Mouse (Mus musculus) cerebellum, adult 9-11 months (tissue): ENCODE data around the gene Rnft1.
A peak's percentile ranks its signal among the peaks of the same experiment; 100 is the strongest.
"Not testable (repeated sequence)": the region's sequence is repeated elsewhere in the genome, so short reads cannot be mapped to it uniquely, and the experiment has no call there.

Source experiments
- DNase-seq: peaks from one replicate; pipeline ENCODE4 v3.0.0; 2022

Gene Rnft1

GRCm38 (mm10) chr11:86484101-86484868 is at the start of gene Rnft1:
TSS of gene Rnft1 (plus strand) at chr11:86484657.
- peak; percentile 99 for DNase-seq

- DNase-seq: peak; percentile 15
These were observed 47.6 kb upstream of the Rnft1 start for GRCm38 (mm10) chr11:86436843-86437242.

- no peak for DNase-seq
These were observed 46.2 kb upstream of the Rnft1 start for GRCm38 (mm10) chr11:86438261-86438660.

GRCm38 (mm10) chr11:86440791-86441190 is 43.7 kb upstream of the Rnft1 start:
- no peak for DNase-seq

- no peak for DNase-seq
These were observed 30.5 kb upstream of the Rnft1 start for GRCm38 (mm10) chr11:86453991-86454390.

- DNase-seq: no peak
These were observed 26.9 kb upstream of the Rnft1 start for GRCm38 (mm10) chr11:86457545-86457944.

- no peak for DNase-seq
These were observed 25.6 kb upstream of the Rnft1 start for GRCm38 (mm10) chr11:86458866-86459265.

- no peak for DNase-seq
These were observed 21.9 kb upstream of the Rnft1 start for GRCm38 (mm10) chr11:86462579-86462978.

GRCm38 (mm10) chr11:86464275-86464674 is 20.2 kb upstream of the Rnft1 start:
- DNase-seq: not testable (repeated sequence)

- DNase-seq: peak; percentile 77
These were observed 16.1 kb upstream of the Rnft1 start for GRCm38 (mm10) chr11:86468345-86468744.

- no peak for DNase-seq
These were observed 15.5 kb upstream of the Rnft1 start for GRCm38 (mm10) chr11:86468971-86469370.

- no peak for DNase-seq
These were observed 12.7 kb upstream of the Rnft1 start for GRCm38 (mm10) chr11:86471785-86472184.

- DNase-seq: peak; percentile 69
These were observed 11.7 kb upstream of the Rnft1 start for GRCm38 (mm10) chr11:86472771-86473171.

GRCm38 (mm10) chr11:86473576-86473975 is 10.9 kb upstream of the Rnft1 start:
- no peak for DNase-seq

- DNase-seq: peak; percentile 70
These were observed 553 bp downstream of the Rnft1 start for GRCm38 (mm10) chr11:86484910-86485510.

GRCm38 (mm10) chr11:86490782-86491181 is 6.3 kb downstream of the Rnft1 start:
- no peak for DNase-seq

GRCm38 (mm10) chr11:86497356-86497755 is 12.9 kb downstream of the Rnft1 start:
- DNase-seq: no peak

GRCm38 (mm10) chr11:86497908-86498307 is 13.5 kb downstream of the Rnft1 start:
- DNase-seq: no peak

- DNase-seq: no peak
These were observed 16.3 kb downstream of the Rnft1 start for GRCm38 (mm10) chr11:86500795-86501194.

- DNase-seq: no peak
These were observed 18.7 kb downstream of the Rnft1 start for GRCm38 (mm10) chr11:86503121-86503520.

GRCm38 (mm10) chr11:86507334-86507733 is 22.9 kb downstream of the Rnft1 start:
- DNase-seq: no peak

- DNase-seq: no peak
These were observed 23.5 kb downstream of the Rnft1 start for GRCm38 (mm10) chr11:86507991-86508390.

- no peak for DNase-seq
These were observed 32.2 kb downstream of the Rnft1 start for GRCm38 (mm10) chr11:86516620-86517019.

GRCm38 (mm10) chr11:86517229-86517628 is 32.8 kb downstream of the Rnft1 start:
- DNase-seq: no peak

- DNase-seq: no peak
These were observed 35.3 kb downstream of the Rnft1 start for GRCm38 (mm10) chr11:86519751-86520150.
